Mouse (Mus musculus) left cerebral cortex, postnatal 4 days (tissue): ENCODE data around the gene Cfap97d2. TPM values are rescaled to one million over a fixed set of nuclear protein-coding genes. Genes with fewer than 3 reads are reported as not detected.

Source experiments
- DNase-seq: peaks from one replicate; pipeline ENCODE4 v3.0.0-alpha.2; 2022
- intact Hi-C: fragments of 180-260 bp; cut with DNase I; formaldehyde crosslinking; loops from one replicate; pipeline ENCODE4 v1.15.1; 2025
- total RNA-seq, 2 experiments: library from RNA; stranded (reverse); gene quantifications; 2 replicates each; pipeline ENCODE4 v1.2.3; 2021

Cfap97d2 gene
- total RNA-seq, 2 experiments from 2014 or later: 0.66 to 1.9 TPM

DNA sequence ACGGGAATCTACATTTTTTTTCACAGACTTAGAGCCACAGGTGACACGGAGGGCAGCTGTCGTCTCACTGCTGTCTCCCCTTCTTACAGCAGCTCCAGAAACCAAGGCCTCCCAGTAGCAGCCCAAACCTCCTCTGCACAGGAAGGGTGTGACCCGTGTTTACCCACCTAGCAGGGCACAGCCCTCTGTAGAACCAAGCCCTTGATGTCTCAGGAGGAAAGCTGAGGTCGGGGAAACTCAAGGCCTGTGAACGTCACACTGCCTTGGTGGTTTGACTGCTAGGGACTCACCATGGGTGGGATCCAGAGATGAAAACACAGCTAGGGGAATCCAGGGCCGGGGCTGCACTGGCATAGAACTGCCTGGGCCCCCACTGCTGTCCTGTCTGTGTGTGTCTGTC is 19.3 kb upstream of the Cfap97d2 start:
- DNase-seq: no peak
- intact Hi-C loops: no loop called here

DNA sequence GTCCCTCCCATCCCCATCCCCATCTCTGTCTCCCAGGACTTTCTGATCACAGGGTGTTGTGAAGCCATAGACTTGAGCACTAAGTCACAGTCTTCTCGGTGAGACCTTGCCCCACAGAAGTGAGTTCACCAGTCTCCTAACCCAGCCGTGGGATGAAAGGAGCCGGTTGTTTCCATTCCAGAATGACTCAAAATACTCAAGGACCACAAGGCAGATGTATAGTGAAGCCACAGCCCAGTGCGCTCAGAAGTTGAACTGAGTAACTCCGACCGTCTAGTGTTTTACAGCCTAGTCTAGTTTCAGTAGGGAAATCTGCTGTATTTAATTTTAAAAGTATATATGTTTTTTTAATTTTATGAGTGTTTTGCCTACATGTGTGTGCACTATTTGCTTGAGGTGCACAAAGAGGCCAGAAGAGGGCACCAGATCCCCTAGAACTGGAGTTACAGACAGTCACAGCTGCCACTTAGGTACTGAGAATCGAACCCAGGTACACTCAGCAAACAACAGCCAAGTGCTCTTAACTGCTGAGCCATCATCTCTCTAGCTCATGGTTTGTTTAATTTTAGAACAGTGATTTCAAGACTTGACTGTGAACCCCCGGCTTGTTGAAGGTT is 18.5 kb upstream of the Cfap97d2 start:
- intact Hi-C loops: no loop called here
- DNase-seq: no peak

DNA sequence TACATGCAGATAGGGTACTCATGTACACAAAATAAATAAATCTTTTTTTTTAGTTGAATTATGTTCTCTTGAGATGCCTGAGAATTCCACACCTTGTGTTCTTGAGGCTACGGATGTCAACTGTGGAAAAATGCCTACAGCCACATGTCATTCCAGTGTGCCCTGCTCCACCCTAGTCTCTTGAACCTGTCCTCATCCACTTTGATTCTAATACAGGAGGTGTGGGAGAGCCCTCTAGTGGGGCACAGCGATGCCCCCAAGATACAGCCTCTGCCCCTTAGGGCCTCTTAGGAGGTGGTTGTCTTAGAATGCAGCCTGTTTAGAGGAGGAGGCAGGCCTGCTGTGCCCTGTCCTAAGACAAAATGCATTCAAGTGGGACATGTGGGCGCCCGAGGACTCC is 17.7 kb upstream of the Cfap97d2 start:
- intact Hi-C loops: no loop called here

DNA sequence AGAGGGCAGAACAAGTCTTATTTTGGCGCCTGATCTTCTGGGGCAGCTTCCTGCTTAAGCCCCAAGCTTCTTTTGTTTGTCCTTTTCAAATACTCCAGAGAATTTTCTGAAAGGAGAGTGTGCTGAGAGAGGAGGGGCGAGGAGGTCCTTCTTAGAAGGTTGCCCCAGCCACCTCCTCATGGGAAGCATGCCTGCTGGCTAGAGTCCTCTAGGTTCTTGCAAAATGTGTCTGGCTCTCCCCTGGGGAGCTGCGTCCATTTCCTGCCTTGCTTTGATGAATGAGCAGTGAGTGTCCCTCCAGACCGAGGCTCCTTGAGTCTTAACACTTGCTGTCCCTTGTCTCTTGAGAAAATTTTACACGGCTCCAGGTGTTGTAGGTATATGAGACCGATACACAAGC is 17.2 kb upstream of the Cfap97d2 start:
- peak; percentile 28 for DNase-seq
- intact Hi-C loops: no loop called here

More for the DNA sequence above, 17.7 kb upstream of the Cfap97d2 start:
- DNase-seq: no peak

DNA sequence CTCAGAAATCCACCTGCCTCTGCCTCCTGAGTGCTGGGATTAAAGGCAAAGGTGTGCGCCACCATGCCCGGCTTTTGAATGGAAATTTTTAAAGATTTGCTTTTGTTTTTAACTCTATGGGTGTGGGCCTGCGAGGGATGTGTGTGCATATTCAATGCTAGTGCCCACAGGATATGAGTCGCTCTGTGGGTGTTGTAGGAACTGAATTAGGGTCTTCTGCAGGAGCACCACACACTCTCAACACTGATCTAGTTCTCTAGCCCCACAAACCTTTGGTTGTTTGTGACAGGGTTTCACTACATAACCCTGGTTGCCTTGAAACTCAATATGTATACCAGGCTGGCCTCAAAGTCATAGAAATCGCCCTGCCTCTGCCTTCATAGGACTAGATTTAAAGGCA is 16.4 kb upstream of the Cfap97d2 start:
- intact Hi-C loops: no loop called here
- no peak for DNase-seq

DNA sequence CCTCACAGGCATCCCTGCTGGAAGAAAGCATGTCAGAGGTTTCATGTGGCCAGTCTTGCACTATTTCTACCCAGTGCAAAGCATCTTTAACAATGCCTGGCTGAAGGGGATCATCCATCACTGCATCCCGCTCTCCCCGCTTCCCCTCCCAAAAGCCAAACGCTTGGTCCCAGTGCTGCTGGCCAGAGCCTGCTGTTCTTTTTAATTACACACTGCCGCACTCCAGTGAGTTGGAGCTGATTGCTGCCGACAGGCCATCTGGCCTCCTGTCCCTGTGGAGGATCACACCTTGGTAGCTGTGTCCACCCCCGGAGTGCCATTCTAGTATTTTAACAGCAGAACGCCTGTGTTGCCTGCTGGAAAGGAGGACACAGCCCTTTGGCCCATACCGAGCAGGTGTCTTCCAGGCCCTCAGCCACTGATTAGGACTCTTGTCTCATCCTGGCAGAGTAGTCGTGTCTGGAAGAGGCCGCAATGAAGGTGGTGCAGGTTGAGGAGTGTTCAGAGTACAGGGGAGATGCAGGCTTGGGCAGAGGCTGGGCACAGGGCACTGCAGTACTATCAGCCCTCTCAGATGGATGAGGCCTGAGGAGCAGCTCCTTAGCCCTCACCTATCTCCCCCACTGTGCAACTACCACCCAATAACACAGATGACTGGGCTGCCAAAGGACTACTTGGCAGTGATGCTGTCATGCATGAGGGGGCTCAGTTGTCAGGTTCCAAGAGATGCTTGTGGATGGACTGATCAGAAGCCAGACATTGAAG is 13.2 kb upstream of the Cfap97d2 start:
- intact Hi-C loops: no loop called here
- DNase-seq: peak; percentile 91

DNA sequence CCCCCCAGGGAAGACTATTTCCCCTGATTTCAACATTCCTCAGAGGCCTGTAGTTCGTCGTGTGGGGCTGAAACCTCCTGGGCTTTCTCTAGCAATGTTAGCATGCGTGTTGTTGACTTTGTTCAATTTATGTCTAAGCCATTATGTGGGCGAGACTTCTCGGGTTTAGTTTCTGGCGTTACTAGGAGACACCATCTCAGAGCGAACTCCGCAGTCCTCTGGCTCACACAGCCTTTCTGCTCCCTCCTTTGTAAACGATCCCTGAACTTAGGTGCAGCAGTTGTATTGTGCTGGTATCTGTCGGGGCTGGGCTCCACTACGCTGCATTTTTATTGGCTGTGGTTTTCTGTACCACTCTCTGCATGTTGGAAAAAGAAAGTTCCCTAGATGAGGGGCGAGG is 11.0 kb upstream of the Cfap97d2 start:
- DNase-seq: no peak
- intact Hi-C loops: no loop called here

DNA sequence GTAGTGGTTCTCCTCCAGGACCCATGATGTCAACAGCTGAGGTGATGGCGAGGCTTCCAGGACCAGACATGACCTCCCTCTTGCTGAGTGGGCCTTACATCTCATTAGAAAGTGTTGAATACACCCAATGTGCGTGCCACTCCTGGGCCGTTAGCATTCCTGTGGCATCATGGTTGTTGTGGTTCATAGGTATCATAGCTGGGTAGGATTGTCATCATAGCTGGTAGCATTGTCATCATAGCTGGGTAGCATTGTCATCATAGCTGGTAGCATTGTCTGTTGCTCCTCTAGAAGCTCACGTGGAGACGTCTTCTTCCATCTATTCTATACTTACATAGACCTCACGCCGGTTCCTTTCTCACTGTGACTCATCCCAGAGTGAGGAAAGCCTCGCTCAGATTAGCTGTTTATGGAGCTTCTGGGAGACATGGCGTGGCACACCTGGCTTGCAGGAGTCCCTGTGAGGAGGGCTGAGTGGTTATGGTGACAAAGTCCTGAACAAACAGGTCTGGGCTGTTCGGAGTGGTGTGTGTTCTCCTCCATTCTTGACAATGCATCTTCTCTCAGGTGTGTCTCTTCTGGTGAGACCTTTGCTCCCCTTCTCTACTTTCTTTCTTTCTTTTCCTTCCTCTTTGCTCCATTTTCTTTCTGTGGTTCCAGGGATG is 10.4 kb upstream of the Cfap97d2 start:
- DNase-seq: no peak
- intact Hi-C loops: no loop called here

DNA sequence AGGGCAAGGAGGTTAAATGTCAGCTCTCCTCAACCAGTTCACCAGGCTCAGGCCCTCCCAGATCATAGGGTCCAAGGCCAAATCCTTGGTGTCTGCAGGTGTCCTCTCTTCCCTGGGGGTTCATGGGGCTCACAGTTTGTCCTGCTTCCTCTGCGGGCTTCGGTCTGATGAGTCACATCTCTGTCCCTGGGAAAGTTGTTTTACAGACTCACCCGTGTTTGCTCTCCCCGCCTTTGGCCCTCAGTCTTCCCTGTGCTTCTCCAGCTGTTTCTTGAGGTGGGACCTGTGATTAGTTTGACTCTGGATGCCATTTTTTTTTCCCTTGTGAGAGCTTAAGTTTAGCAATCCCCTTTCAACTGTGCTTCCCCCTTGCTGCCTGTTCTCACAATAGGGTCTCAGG is 9.5 kb upstream of the Cfap97d2 start:
- no peak for DNase-seq
- intact Hi-C loops: no loop called here

DNA sequence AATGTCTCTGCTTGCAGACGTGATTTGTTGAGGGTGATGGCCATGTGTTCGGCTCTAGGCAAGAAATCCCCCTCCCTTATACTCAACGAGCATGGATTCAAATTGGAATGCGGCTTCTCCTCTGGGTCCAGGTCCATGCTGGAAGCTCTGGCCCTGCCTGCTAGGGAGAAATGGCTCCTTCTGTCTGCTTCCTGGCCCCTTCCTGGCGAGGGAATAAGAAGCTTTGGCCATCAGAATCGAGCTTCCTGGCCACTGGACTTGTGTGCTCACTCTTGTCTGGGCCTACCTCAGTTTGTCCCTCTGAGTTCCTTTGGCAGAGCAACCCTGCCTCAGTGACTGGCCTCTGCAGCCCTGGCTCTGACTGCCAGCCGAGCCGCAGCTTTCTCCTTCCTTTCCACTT is 8.5 kb upstream of the Cfap97d2 start:
- intact Hi-C loops: no loop called here
- DNase-seq: no peak

DNA sequence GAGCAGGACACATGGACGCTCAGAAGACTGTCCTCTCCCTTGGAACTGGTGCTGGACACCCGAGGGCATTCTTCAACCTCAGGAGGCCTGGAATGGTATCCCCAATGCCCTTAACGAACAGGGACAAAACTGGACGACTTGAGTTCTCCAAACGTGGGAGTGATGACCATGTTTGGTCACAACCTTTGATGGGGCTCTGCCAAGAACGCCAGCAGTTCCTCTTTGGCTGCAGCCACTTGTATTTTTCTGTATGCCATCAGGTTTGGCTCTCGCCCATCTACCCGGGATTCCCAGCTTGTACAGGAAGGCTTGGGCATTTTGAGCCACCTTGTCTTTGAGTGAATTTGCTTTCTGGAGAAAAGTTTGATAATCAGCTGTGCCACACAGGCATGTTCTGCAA is 8.0 kb upstream of the Cfap97d2 start:
- intact Hi-C loops: no loop called here

DNA sequence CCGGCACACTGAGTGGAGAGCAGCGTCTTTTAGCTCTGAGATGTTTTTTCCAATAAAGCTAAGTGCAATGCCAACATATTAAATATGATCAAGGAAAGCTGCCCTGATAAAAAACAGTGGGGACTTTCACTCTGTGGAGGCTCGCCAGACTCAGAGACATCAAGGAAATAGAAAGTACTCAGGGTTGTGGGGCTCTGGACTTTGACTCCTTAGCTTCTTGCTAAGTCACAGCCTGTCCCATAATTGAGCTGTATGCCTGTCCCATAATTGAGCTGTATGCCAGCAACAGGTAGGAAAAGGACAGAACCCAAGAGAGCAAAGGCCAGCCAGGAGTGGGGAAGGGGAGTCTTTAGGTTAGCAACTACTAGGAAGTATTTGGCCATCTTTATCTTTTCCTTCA is 7.4 kb upstream of the Cfap97d2 start:
- DNase-seq: no peak
- intact Hi-C loops: no loop called here

More for the DNA sequence above, 8.0 kb upstream of the Cfap97d2 start:
- peak; percentile 88 for DNase-seq

DNA sequence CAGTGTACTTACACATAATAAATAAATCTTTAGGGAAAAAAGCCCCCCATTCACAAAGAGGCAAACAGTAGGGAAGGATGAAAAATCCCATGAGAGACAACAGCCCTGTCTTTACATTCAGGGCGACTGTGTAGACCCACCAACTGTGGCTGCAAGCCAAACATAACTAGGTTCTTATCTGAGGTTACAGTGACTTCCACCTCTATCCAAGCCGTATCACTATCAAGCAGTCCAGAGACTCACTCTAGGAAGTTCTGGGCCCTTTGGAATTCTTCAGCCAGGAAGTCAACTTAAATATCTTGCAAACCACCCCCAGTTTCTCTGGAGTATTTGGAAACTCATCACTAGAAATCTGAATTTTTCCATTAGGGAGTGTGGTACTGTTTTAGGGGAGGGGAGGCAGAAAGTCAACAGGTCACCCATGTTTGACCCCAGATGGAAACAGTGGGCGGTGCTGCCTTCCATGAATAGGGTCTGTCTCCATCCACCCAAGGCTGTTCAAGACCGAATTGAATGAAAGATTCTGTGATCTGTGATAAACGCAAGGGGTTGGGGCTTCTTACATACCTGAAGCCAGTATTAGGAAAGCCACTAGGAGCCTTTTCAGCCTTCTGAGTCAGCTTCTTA is 6.3 kb upstream of the Cfap97d2 start:
- no peak for DNase-seq
- intact Hi-C loops: no loop called here

DNA sequence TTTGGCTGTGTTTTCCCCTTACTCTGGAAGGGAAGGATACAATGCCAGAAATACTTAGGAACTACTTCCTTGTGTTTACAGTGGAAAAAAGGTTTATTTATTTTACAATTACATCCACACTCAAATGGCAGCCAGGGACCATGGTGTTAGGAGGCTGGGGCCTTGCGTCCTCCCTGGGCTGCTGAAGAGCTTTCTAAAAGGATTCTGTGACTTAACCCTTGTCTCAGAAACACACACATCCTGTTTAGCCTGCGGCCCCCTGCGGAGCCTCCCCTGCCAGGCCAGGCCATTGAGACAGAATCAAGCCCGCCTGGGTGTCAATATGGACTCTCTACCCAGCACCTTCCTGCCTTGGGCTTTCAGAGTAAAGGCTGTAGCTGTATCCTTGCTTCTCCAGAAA is 2.9 kb upstream of the Cfap97d2 start:
- DNase-seq: no peak
- intact Hi-C loops: no loop called here

DNA sequence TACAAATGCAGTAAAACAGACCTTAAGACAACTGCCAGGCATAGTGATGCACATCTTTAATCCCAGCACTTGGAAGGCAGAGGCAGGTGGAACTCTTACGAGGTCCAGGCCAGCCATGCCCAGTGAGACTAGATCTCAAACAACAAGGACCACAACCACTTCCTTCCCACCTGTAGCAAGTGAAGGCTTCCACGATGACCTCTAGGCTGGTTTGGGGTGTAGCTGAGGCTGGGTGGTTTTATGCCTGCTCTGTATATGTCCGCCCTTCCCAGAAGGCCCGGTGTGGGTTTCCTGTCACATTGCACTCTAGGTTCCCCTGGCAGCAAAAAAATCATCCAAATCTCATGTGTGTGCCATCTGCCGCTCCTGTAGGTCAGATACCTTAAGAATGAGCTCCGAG is 1.9 kb upstream of the Cfap97d2 start:
- DNase-seq: no peak
- intact Hi-C loops: no loop called here

DNA sequence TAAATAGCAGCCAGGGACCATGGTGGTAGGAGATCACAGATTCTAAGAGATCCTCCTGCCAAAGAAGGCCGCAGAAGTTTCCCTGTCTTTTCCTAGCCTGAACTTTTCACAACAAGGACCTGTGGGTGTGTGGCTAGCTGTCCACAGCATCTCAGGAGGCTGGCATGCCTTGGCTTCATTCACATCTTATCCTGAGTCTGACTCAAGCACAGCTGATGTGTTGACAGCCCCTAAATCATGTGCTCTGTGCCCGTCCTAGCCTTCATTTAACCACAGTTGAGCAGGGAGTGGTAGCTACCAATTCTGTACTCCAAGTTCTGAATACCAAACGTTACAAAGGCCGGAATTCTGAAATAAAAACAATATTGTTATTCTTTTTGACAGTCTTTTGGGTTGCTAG is 1.4 kb upstream of the Cfap97d2 start:
- intact Hi-C loops: no loop called here

DNA sequence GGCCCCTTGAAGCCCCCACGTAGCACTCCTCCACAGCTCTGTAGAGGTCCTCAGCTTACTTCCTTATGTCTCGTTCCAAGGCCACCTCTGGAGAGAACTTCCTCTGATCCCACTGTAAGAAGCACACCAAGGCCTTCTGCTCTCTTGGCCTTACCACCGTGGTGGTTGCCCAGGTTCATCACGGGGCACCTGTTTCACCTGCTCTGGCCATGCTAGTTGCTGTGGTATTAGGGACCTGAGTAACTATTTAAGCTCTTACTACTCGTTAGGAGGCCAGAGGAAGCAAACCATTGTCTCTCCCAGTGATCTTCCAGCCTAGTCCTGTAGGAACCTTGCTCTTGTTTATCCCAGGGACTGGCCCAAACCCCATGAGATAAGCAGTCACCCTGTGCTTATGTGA is 1.2 kb downstream of the Cfap97d2 start:
- intact Hi-C loops: no loop called here
- no peak for DNase-seq

More for the DNA sequence above, 1.4 kb upstream of the Cfap97d2 start:
- DNase-seq: no peak

DNA sequence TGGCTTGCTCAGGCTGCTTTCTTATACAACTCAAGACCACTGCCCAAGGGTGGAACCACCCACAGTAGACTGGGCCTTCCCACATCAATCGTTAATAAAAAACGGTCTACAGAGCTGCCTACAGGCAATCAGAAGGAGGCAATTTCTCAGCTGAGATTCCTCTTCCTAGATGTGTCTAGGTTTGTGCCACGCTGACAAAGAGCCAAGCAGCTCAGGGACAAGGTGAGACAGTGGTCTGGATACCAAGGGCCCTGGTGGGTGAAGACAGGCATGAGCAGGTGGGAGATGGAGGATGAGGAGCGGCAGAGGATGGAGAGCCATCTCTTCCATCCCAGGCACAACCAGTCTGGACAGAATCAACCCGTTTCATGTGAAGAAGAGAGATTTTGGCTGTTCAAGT is 2.8 kb downstream of the Cfap97d2 start:
- DNase-seq: no peak
- intact Hi-C loops: no loop called here

DNA sequence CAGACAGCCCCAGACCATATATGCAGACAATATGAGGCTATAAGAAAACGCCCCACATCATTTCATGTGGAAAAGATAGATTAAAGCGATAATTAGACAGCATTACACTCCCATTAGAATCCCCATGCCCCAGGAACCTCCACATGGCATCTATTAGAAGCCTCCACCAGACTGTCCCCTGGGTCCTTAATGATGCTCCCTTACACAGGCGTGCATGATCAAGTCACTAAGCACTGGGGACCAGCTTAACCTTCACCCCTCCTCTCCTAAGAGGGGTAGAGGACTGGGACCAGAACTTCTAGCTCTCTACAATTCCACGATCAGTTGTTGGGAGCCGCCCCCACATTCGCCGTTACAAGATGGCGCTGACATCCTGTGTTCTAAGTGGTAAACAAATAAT is 13.3 kb downstream of the Cfap97d2 start:
- no peak for DNase-seq
- intact Hi-C loops: no loop called here

DNA sequence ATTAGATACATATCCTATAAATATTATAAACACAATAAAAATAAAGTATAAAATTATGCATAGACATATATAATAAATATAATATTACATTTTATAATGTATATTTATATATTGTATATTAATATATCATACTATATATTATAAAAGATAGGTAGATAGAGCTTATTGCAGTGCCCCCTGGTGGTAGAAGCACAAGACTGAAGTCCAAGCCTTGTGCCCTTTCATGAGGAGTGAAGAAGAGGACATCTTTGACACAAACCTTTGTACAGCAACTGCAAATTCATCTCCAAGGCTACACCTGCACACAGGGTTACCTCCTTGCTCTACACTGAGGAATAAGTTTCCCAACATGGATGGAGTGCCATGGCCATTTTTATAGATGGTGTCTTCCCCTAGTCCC is 20.0 kb downstream of the Cfap97d2 start:
- intact Hi-C loops: no loop called here
- peak; percentile 47 for DNase-seq

DNA sequence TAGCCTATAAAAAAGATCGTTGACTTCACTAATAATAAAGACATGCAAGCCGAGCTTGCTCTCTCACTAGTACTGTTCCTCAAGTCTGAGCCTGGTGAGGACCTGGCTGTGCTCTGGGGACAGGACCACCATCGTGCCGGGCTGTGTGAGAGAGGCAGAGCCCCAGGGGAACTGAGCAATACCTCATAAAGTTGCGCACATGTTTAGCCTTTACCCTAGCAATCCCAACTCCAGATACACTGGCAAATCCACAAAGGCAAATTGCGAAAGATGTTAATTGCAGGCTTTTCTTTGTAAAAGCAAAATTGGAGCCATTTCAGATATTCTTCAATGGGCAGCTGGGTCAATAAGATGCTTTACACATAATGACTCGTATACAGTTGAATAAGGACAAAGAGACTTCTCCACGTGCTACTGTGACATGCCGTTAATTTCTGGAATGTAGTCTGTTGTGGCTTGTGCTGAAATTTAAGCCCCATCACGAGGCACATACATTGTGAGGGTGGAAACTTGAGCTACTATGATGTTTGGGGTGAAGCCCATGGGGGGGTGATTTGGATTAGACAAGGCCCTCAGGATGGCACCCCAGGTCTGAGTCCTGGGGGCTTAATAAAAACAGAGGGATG is 21.9 kb downstream of the Cfap97d2 start:
- intact Hi-C loops: no loop called here
- no peak for DNase-seq
